12 mouse cellular contexts compared by ENCODE assay signal in genomic region chr17:26362586-26363361, GRCm38 (mm10). TPM values are rescaled to one million over a fixed set of nuclear protein-coding genes. Genes with fewer than 3 reads are reported as not detected.
DNase-seq lines count a peak whose midpoint lies in the region; ATAC-seq and TF ChIP-seq lines count a peak whose summit lies in the region.
"Had no signal": no experiment of that assay in that cellular context is flagged by ENCODE, and none has a peak within 500 bp of the region (broad histone marks: within the 10 kb centered on the region; RNA-seq: fewer than 3 reads in every experiment).

No protein-coding gene starts in this region.

- WGBS in heart, embryonic 11.5 days (ENCODE audit: insufficient replicate concordance), result 38% methylated on average over 12 of the region's 12 CpGs
- WGBS in lung, postnatal 0 days, result 41% methylated on average over 12 of the region's 12 CpGs
- WGBS in lung, adult 2 months, result 50% methylated on average over 12 of the region's 12 CpGs
- WGBS in heart, embryonic 14.5 days, result 35% methylated on average over 12 of the region's 12 CpGs
- WGBS in liver, embryonic 15.5 days (ENCODE audit: insufficient replicate concordance), result 49% methylated on average over 12 of the region's 12 CpGs

- no peaks in the 10 kb centered on the region for H3K9me3 ChIP-seq in heart, embryonic 11.5 days (replicated peaks; ENCODE audit: control insufficient read depth, low read length)
- H3K9me3 ChIP-seq in lung, postnatal 0 days (ENCODE audit: low read length), result no peaks in the 10 kb centered on the region
- H3K9me3 ChIP-seq in heart, embryonic 14.5 days (ENCODE audit: control insufficient read depth, low read length), result no peaks in the 10 kb centered on the region
- no peaks in the 10 kb centered on the region for H3K9me3 ChIP-seq in liver, embryonic 15.5 days (replicated peaks)
- H3K9me3 ChIP-seq: limb, embryonic 12.5 days; midbrain, embryonic 10.5 days; neural tube, embryonic 13.5 days had no signal

- no peak overlapping the region for H3K4me3 ChIP-seq in heart, embryonic 11.5 days (ENCODE audit: low read depth, low read length)
- no peak overlapping the region for H3K4me3 ChIP-seq in lung, postnatal 0 days (ENCODE audit: low read depth, low read length)
- H3K4me3 ChIP-seq in lung, adult 2 months (replicated peaks; ENCODE audit: extremely low read depth, low read depth, low read length), result no peak overlapping the region
- no peak overlapping the region for H3K4me3 ChIP-seq in heart, embryonic 14.5 days (ENCODE audit: control insufficient read depth in 1 of 2, insufficient read depth in 1 of 2, low read depth in 1 of 2, low read length in 2 of 2)
- no peak overlapping the region for H3K4me3 ChIP-seq in liver, embryonic 15.5 days (replicated peaks)
- H3K4me3 ChIP-seq: erythroblast, embryonic 14.5 days; limb, embryonic 12.5 days; midbrain, embryonic 10.5 days; neural tube, embryonic 13.5 days had no signal

- no peak for TF ChIP-seq EP300 in lung, postnatal 0 days (IDR thresholded peaks at IDR 0.05)

- peak; percentile 50 for TF ChIP-seq CTCF in lung, postnatal 0 days (IDR thresholded peaks at IDR 0.05)
- no peak for TF ChIP-seq CTCF in lung, adult 2 months (IDR thresholded peaks at IDR 0.05; ENCODE audit: insufficient read depth, low read length)

- no peak for TF ChIP-seq POLR2A in lung, adult 2 months (IDR thresholded peaks at IDR 0.05; ENCODE audit: borderline replicate concordance, extremely low read depth, low read depth, low read length)

- peaks cover 5% of the 10 kb centered on the region; the same call in 1 of the 2 replicates for H3K27me3 ChIP-seq in heart, embryonic 11.5 days (ENCODE audit: control insufficient read depth, insufficient read depth, low read length)
- no peaks in the 10 kb centered on the region for H3K27me3 ChIP-seq in lung, postnatal 0 days (replicated peaks; ENCODE audit: insufficient read depth, low read length)
- H3K27me3 ChIP-seq in heart, embryonic 14.5 days (ENCODE audit: control insufficient read depth, insufficient read depth, low read length), result no peaks in the 10 kb centered on the region
- H3K27me3 ChIP-seq in liver, embryonic 15.5 days, result peaks cover 21% of the 10 kb centered on the region
- H3K27me3 ChIP-seq: neural tube, embryonic 13.5 days had no signal

- ATAC-seq in heart, embryonic 11.5 days (replicated peaks; ENCODE audit: insufficient number of reproducible peaks, low FRiP score, low TSS enrichment), result no peak
- 0 out of 2 replicates have a peak, but pooled peaks have one; percentile 18 for ATAC-seq in lung, postnatal 0 days
- ATAC-seq in heart, embryonic 14.5 days (ENCODE audit: insufficient number of reproducible peaks, insufficient read depth, low FRiP score, low read depth), result no peak
- no peak for ATAC-seq in liver, embryonic 15.5 days (ENCODE audit: insufficient read depth)

- H3K4me1 ChIP-seq in heart, embryonic 11.5 days (ENCODE audit: control insufficient read depth, insufficient read depth, low read length), result peaks cover 53% of the 10 kb centered on the region
- peaks cover 20% of the 10 kb centered on the region; the same call in 1 of the 2 replicates for H3K4me1 ChIP-seq in lung, postnatal 0 days (ENCODE audit: insufficient read depth, low read depth, low read length)
- H3K4me1 ChIP-seq in lung, adult 2 months (ENCODE audit: control insufficient read depth, insufficient read depth, low read length), result no peaks in the 10 kb centered on the region; the same call in 1 of the 2 replicates
- H3K4me1 ChIP-seq in heart, embryonic 14.5 days (ENCODE audit: control insufficient read depth in 2 of 2, insufficient read depth in 2 of 2, low read length in 2 of 2), result peaks cover 57 to 60% of the 10 kb centered on the region in 2 experiments
- H3K4me1 ChIP-seq in liver, embryonic 15.5 days (replicated peaks), result peaks cover 27% of the 10 kb centered on the region

- no peaks in the 10 kb centered on the region for H3K36me3 ChIP-seq in heart, embryonic 11.5 days (ENCODE audit: control insufficient read depth, insufficient read depth, low read length)
- H3K36me3 ChIP-seq in lung, postnatal 0 days (ENCODE audit: insufficient read depth, low read length), result no peaks in the 10 kb centered on the region
- no peaks in the 10 kb centered on the region for H3K36me3 ChIP-seq in heart, embryonic 14.5 days (ENCODE audit: control insufficient read depth, insufficient read depth, low read length)
- H3K36me3 ChIP-seq in liver, embryonic 15.5 days (replicated peaks), result no peaks in the 10 kb centered on the region
- H3K36me3 ChIP-seq: limb, embryonic 12.5 days; midbrain, embryonic 10.5 days; neural tube, embryonic 13.5 days had no signal

- DNase-seq in heart, postnatal 10 days, result no peak
- DNase-seq in lung, postnatal 0 days (ENCODE audit: low spot score), result no peak
- DNase-seq in lung, adult 2 months, result no peak
- DNase-seq in layer of hippocampus, adult 9-10 months (ENCODE audit: low spot score), result no peak
- DNase-seq in gastrocnemius, postnatal 25 days, result no peak

- peak overlapping the region; percentile 60 for H3K27ac ChIP-seq in heart, embryonic 11.5 days (ENCODE audit: low read depth, low read length)
- H3K27ac ChIP-seq in lung, postnatal 0 days (ENCODE audit: low read length), result no peak overlapping the region
- H3K27ac ChIP-seq in heart, embryonic 14.5 days (replicated peaks in 1 of 2; ENCODE audit: control insufficient read depth in 1 of 2, insufficient read depth in 1 of 2, low read depth in 2 of 2, low read length in 2 of 2), result peak overlapping the region; percentile 18 to 75
- H3K27ac ChIP-seq in liver, embryonic 15.5 days (replicated peaks), result no peak overlapping the region
- H3K27ac ChIP-seq: limb, embryonic 12.5 days had no signal

- no peak overlapping the region; the same call in 1 of the 2 replicates for H3K4me2 ChIP-seq in heart, embryonic 11.5 days
- no peak overlapping the region for H3K4me2 ChIP-seq in lung, postnatal 0 days (replicated peaks; ENCODE audit: low read depth, low read length)
- peak overlapping the region; percentile 44 for H3K4me2 ChIP-seq in heart, embryonic 14.5 days (ENCODE audit: low read length)
- H3K4me2 ChIP-seq in liver, embryonic 15.5 days, result peak overlapping the region; percentile 34; the same call in 1 of the 2 replicates
- H3K4me2 ChIP-seq: limb, embryonic 12.5 days; neural tube, embryonic 13.5 days had no signal

- 0 out of 2 replicates have a peak overlapping the region, but pooled peaks have one; percentile 34 for H3K9ac ChIP-seq in heart, embryonic 11.5 days (ENCODE audit: low read depth, low read length)
- no peak overlapping the region for H3K9ac ChIP-seq in lung, postnatal 0 days (replicated peaks; ENCODE audit: low read depth)
- peak overlapping the region; percentile 46 for H3K9ac ChIP-seq in heart, embryonic 14.5 days (ENCODE audit: low read length)
- H3K9ac ChIP-seq in liver, embryonic 15.5 days, result no peak overlapping the region
- H3K9ac ChIP-seq: limb, embryonic 12.5 days; neural tube, embryonic 13.5 days had no signal

- intact Hi-C loops in heart, postnatal 10 days (cut with DNase I), result no loop called here

RNA-seq across cellular contexts. Expression of gene Neurl1b, which starts 51.9 kb away (rescaled TPM):
- polyA plus RNA-seq in heart, embryonic 11.5 days (2014; fragmentation: Nextera tagmentation; extraction: Ambion mirVana), result 2.0 and 3.0 TPM in 2 replicates
- 10 to 100 TPM; 23.8 to 24.3 TPM for total RNA-seq in heart, postnatal 10 days (2021)
- polyA plus RNA-seq in lung, postnatal 0 days (2015; fragmentation: Nextera tagmentation; extraction: Ambion mirVana), result 0.98 and 1.5 TPM in 2 replicates
- 14.5 and 38.8 TPM in 2 replicates for polyA plus RNA-seq in lung, adult 2 months (2012; rRNA removed)
- 4.5 and 4.6 TPM in 2 replicates for polyA plus RNA-seq in heart, embryonic 14.5 days (2014; fragmentation: Nextera tagmentation; extraction: Ambion mirVana)
- 0.03 and 0.05 TPM in 2 replicates for polyA plus RNA-seq in liver, embryonic 15.5 days (2015; fragmentation: Nextera tagmentation; extraction: Ambion mirVana)
- total RNA-seq in gastrocnemius, postnatal 25 days (2021), result 1 to 10 TPM; 2.6 to 4.1 TPM
- polyA plus RNA-seq: erythroblast, embryonic 14.5 days had no signal

Comparison
In these comparisons a context has a peak if more than half of its experiments do, and no peak if none do; other contexts are left out.
1. H3K4me2 ChIP-seq: peak in heart, embryonic 14.5 days (single experiment) and liver, embryonic 15.5 days (single experiment); none in heart, embryonic 11.5 days (single experiment) and lung, postnatal 0 days (single experiment).
2. H3K27ac ChIP-seq: peak in heart, embryonic 11.5 days (single experiment) and heart, embryonic 14.5 days (2 of 2); none in lung, postnatal 0 days (single experiment) and liver, embryonic 15.5 days (single experiment).
3. H3K9ac ChIP-seq: peak in heart, embryonic 11.5 days (single experiment) and heart, embryonic 14.5 days (single experiment); none in lung, postnatal 0 days (single experiment) and liver, embryonic 15.5 days (single experiment).